Mouse (Mus musculus): Measurements from ENCODE around the gene Anapc5.

The Anapc5 gene

GRCm38 (mm10) chr5:122799379-122800344 lies 21.5 kb downstream of the Anapc5 start:
- DNase-seq (ENCODE audit: low spot score): no peak

DNA sequence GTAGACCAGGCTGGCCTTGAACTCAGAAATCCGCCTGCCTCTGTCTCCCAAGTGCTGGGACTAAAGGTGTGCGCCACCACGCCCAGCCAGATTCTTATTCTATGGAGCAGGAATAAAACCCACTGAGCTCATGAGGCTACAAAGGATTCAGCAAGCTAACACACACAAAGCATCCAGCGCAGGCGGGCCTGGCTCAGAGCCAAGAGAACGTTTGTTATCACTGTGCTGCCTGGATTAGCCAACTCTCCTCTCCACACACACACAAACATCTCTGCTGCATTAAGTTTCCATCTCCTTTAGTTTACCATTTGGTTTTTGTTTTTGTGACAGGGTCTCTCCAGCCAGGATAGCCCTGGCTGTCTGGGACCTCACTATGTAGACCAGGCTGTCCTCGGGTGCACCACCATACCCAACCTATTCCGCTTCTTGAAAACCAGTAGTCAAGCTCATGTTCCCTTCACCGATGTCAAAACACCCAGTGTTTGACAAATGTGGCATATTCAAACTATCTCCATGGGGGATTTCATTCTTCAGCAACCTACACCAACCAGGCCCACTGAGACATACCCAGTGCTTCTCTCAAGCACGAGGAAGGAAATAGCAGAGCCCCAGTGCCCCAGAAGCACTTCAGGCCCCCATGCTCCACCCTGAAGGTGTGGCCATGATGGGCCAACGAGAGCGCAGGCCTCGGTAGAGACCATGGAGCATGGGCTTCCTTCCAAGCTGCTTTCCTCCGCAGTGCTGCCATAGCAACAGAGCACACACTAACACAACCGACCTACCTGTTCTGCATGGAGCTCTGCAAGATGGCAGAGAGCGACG lies 22.4 kb downstream of the Anapc5 start:
- peak; percentile 74 for DNase-seq (ENCODE audit: low spot score)

- no peak for DNase-seq (ENCODE audit: low spot score)
These were observed 23.3 kb downstream of the Anapc5 start for GRCm38 (mm10) chr5:122797866-122798265.

- no peak for DNase-seq (ENCODE audit: low spot score)
These were observed 32.4 kb downstream of the Anapc5 start for GRCm38 (mm10) chr5:122788696-122789095.

GRCm38 (mm10) chr5:122786035-122786819 lies 34.9 kb downstream of the Anapc5 start:
- no peak for DNase-seq (ENCODE audit: low spot score)

DNA sequence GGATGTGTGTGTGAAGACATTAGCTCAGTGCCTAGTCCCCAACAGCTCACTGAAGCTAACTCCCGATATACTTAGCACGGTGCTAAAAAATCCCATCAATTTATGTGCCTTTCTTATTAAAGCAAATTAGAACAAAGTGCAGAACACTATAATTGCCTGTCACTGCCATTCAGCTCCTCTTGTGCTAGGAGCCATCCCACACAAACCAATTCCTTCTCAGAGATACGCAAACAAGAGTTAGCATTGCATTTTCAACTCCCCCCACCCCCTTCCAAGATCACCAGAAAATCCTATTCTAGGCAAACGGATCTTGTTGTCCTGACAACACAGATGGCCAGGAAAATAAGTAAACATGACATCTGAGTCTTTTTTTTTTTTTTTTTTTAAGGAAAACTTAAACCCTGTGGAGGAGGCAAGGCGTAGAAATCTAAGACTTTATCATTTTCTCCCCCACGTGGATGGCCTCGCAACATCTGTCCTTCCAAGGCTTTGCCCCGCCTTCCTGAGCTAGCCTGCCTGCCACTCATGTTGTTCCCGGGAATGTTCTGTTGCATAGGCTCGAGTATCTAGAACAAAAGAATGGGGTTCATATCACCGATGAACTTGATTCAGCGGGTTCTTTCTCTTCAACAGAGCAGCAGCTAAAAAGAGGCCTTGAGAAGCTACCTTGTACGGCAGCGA lies 37.3 kb downstream of the Anapc5 start:
- no peak for DNase-seq (ENCODE audit: low spot score)

DNA sequence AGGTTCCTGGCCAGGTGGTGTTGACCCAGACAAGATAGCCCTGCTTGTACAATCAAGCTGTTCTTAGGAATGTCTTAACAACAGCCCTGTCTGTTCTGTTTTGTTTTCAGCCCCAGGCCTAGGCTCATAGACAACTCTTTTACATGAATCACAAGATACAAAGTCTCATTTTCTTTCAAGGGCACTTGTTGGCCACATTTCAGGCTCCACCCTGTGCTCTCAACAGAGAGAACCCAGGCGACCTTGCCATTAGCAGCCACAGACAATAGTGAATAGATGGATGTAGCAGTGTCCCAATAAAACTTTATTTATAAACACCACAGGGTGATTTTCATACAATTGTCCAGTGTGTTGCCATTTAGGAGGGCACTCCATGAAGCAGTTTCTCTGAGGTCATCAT lies 39.1 kb downstream of the Anapc5 start:
- DNase-seq (ENCODE audit: low spot score): no peak

- no peak for DNase-seq (ENCODE audit: low spot score)
These were observed 40.2 kb downstream of the Anapc5 start for GRCm38 (mm10) chr5:122780791-122781432.

DNA sequence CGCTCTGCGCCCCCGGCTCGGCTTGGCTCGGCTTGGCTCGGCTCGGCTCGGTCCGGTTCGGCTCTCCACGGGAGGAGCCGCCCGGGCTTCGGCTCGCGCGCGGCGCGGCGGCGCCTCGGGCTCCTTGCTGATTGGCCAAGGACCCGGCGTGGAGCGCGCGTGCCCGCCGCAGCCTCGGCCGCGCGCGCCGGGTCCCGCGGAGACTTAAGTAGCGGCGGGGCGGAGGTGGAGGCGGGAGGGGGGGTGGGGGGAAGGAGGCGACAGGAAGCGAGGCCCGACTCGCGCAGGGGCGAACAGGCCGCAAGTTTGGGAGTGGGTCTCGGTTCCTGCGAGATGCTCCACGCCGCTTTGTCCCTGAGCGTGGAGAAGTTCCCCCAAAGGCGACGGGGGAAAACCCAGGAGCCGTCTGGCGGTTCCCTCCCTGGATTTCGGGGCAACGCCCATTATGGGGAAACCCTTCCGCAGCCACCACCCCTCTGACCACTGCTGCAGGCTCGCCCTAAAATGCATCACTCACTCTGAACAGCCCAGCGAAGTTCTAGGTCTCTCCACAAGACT lies 41.8 kb downstream of the Anapc5 start, which contains the start of gene Camkk2:
Gene Camkk2 (minus strand): TSS at position 133 of the 558 bp plus-strand sequence.
- DNase-seq (ENCODE audit: low spot score): peak; percentile 86

DNA sequence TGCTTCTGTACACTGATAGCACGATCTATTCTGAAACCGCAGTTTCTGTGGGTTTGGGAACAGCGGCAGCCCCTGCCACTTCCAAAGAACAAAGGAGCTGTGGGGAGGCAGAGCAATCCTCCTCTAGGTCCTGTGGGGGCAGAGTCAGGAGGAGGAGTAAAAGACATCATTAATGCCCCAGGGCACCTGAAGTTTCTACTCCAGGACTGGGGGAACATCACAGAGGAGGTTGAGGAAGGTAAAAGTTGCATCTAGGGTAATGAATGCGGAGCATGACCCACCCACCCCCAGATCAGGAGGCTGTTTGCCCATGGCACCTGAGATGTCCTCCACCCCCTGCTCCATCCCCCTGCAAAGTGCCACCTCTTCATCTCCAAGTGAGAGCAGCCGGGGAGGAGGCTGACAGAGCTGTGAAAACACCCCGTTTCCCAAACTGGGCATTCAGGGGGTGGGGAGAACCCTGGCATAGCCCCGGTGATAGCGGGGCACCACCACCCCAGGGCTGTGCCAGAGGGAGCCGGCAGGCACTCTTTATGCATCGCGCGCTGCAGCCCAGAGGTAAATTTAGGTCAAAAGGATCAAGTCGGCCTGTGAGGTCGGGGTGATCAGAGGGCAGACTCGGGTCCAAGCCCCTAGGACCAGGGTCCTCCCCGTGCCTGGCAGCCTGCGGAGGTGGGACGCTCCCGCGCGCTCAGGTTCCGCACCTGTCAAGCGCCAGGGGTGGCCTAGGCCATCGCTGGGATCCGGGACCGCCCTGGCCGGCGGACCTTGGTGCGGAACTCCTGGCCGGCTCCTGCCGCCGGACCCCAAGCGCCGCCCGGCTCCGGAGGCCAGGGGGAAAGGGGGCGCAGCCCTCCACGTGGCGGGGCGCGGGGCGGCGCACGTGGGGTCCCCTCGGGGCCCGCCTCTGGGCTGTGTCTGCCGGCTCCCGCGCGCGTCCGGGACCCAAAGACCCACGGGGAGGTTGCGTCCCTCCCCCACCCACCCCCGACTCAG lies 42.6 kb downstream of the Anapc5 start:
- DNase-seq (ENCODE audit: low spot score): peak; percentile 41

- no peak for DNase-seq (ENCODE audit: low spot score)
These were observed 43.8 kb downstream of the Anapc5 start for GRCm38 (mm10) chr5:122777322-122777721.

DNA sequence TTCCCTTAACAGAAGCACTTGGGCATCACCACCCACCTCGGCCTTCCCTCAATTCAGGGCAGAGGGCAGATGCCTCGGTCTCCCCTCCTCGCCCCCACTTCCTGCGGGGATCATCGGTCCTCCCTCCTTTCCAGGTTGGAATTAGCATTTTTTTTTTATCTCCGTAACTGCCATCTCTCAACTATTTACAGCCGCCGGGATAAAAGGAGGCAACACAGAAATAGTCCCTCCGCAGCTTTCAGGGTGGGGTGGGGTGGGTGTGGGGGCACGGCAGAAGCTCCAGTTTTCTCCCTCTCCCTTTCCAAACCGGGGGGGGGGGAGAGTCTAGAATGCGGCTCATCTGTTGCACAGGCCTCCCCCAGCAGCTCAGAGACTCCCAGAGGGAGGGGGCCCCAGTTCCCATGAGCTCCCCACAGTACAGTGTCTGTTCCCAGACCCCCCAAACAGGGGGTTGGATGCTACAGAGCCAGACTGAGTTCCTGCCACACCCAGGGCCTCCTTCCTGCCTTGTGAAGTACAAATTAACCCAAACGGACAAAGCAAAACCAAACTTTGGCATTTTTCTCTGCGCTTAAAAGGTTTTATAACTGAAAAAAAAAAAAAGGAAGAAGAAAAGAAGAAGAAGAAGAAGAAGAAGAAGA lies 45.4 kb downstream of the Anapc5 start:
- DNase-seq (ENCODE audit: low spot score): no peak

- no peak for DNase-seq (ENCODE audit: low spot score)
These were observed 46.2 kb downstream of the Anapc5 start for GRCm38 (mm10) chr5:122774743-122775611.

DNA sequence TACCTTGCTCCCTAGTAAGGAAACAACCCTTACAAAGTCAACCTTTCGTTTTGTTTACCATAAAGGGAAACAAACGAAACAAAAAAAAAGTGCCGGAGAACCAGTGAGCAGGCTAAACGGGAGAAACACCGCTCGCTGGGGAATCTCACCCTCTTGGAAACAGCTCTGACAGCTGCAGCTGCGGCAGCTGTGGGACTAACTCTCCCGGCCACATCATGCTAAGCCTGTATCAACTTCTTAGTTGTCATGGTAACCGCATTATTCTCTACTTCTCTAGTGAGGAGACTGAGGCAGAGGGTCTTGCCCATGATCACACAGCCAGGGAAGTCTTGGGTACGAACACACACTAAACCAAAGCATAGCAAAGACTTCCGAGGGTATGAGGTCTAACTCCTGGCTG lies 47.4 kb downstream of the Anapc5 start:
- DNase-seq (ENCODE audit: low spot score): no peak

- no peak for DNase-seq (ENCODE audit: low spot score)
These were observed 49.7 kb downstream of the Anapc5 start for GRCm38 (mm10) chr5:122771428-122771827.

DNA sequence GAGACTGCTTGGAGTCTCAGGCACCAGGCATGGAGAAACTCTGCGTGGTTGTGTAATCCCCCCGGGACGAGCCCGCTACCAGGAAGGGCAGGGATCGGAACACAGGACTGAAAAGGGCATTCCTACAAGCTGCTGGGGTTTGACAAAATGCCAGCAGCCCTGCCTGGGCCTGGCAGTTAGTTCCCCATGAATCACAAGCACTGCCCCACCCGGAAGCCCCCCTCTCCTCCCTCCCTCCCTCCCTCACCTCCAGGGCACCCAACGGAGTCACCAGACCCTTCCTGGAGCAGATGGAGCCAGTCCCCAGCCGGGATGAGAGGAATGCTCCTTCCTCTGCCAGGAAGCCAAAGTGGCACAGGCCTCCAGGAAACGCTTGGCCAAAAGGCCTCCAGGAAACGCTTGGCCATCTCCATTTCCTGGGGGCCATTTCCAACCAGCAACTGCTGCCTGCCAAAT lies 50.3 kb downstream of the Anapc5 start:
- peak; percentile 78 for DNase-seq (ENCODE audit: low spot score)

GRCm38 (mm10) chr5:122770304-122770703 lies 50.8 kb downstream of the Anapc5 start:
- DNase-seq (ENCODE audit: low spot score): peak; percentile 50

All from urinary bladder, postnatal 14 days (tissue).